Mouse (Mus musculus): ENCODE results near the gene Cachd1. TPM values are rescaled to one million over a fixed set of nuclear protein-coding genes. Genes with fewer than 3 reads are reported as not detected.

Cachd1 gene
- total RNA-seq, 4 experiments from 2014 or later, result 3.0 to 10.7 (median 5.8) TPM

DNA sequence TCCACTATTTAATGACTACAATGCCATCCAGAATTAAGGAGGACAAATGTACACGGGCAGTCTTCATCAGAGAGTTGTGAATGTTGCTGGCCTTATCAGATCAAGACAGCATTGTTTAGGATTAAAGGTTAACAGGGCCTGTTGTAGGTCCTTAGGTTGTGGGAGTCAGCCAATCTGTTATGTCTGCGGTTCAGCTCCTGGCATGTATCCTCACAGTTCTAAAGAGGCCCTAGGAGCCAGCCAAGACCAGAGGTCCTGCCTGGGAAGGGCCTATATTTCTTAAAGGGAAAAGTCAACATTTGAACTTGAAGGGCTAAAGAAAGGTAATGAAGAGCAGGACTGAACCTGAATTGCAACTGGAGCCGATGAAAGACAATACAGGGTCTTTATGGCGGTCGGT, 13.7 kb downstream of the Cachd1 start:
- no peak for DNase-seq (ENCODE audit: low spot score in 2 of 2)

DNA sequence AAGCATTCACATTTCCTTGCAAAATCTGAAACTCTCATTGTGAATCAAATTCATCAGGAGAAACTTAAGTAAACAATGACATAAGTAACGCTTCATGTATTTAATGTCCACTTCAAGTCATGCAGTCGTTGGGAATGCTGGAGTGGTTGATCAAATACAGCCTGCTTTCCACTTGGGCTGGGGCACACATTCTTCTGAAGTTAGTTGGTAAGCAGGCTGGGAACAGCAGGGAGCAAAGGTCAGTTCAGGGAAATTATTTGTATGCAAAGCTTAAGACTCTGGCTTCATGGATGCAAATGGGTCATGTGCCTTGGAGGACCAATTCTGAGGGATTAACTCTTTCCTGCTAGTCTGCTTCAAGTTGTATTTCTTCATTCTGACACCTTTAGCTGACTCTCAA, 16.7 kb downstream of the Cachd1 start:
- no peak for DNase-seq (ENCODE audit: low spot score in 2 of 2)

DNA sequence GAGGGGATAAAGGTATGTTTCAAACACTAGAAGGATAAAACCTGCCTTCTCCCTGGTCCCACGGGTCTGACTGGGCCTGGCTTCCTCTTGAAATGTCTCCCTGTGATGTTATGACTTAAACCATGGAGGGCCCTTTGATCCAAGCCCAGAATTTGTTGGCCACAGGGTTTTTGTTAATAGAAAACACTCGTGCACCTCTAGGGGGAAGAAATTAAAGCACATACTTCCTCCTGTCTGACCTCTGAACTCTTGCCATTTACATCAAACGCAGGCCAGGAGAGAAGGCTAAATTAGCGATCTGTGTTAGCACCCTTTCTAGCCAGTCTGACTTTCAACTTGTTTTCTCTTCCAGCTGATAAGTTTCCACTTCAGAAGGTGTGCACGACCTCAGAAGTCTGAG, 19.0 kb downstream of the Cachd1 start:
- DNase-seq (ENCODE audit: low spot score in 2 of 2), result no peak

- DNase-seq (ENCODE audit: low spot score in 2 of 2), result no peak
Observed at GRCm38 (mm10) chr4:100800730-100801442, 24.4 kb downstream of the Cachd1 start.

GRCm38 (mm10) chr4:100801443-100801786, 24.9 kb downstream of the Cachd1 start:
- DNase-seq (ENCODE audit: low spot score in 2 of 2), result no peak

- DNase-seq (ENCODE audit: low spot score in 2 of 2), result no peak
Observed at GRCm38 (mm10) chr4:100811057-100811695, 34.7 kb downstream of the Cachd1 start.

DNA sequence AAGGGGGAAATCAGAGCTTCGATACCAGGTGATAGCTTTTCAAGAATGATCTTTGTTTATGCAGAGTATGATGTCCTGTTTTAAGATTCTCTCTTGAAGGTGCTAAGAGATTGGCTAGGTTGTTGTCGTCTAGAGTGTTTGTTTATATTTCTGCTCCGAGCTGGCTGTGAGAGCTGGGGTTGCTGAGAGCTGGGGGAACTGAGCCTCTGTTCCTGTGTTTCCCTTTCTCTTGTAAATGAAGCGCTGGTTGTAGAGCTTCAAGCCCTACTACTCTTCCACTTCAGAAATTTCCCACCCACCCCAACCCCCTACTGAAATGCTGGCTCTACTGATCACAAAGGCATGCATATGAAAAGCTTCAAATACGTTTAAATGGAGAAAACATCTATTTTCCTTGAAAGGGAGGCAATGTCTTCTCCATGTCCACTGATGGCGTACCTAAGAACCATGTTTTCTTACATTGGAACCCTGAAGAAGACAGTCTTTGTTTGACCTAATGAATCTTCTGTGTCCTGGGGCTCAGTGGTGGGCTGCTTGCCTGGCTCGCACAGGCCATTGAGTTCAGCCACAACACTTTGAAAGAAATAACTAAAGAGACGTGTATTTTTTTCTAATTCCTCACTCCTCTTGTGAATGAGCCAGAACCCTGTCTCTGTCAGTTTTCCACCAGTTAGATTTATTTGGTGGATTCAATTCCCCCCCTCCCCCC, 35.5 kb downstream of the Cachd1 start:
- DNase-seq (ENCODE audit: low spot score in 2 of 2), result no peak

GRCm38 (mm10) chr4:100813767-100814461, 37.4 kb downstream of the Cachd1 start:
- no peak for DNase-seq (ENCODE audit: low spot score in 2 of 2)

DNA sequence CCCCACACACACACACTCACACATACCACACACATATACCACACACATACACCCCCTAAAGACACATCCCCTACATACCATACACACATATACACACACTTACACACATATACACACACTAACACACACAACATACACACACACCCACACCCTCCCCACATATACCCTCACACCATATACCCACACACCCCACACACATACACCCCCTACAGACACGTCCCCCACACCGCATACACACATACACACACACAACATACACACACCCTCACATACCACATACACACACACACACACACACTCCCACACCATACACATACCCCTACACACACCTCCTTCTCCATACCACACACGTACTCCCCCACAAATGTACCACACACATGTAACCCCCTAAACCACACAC, 42.8 kb downstream of the Cachd1 start:
- no peak for DNase-seq (ENCODE audit: low spot score in 2 of 2)

- no peak for DNase-seq (ENCODE audit: low spot score in 2 of 2)
Observed at GRCm38 (mm10) chr4:100822526-100822925, 46.1 kb downstream of the Cachd1 start.

DNA sequence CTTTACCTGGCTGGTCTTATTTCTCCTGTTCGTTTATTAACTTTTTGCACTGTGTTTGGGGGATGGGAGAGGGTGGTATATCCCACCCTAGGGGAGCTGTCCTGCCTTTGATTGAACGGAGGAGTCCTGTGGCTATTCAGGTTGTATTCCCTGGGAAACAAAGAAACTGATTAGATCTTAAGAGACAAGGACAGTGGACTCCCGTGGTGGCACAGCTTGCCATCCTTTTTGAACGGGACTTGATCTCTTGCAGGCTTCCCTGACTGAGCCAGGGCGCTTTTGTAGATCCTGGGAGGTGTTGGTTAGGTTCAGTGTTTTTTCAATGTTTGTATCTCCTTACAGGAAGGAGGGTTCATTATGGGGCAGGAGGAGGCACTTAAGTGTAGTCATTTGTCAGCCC, 50.9 kb downstream of the Cachd1 start:
- no peak for DNase-seq (ENCODE audit: low spot score in 2 of 2)

DNA sequence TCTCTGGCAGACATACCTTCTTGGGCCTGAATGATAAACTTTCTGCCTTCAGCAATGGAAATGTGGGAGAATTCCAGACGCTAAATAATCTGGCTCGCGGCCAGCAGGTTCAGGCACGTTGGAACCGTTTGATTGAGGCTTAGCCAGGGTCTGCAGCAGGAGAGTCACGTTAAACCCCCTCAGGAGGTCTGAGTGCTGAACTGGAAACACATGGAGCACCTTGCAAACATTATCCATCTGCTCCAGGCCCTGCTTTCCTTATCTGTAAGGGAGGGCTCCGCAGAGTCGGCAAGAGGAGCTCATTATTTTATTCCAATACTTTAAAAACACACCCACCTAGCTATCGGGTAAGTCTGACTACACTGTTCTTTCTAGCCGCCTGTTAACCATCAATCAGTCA, 52.3 kb downstream of the Cachd1 start:
- DNase-seq (ENCODE audit: low spot score in 2 of 2), result no peak

- DNase-seq (ENCODE audit: low spot score in 2 of 2), result no peak
Observed at GRCm38 (mm10) chr4:100837205-100837604, 60.7 kb downstream of the Cachd1 start.

DNA sequence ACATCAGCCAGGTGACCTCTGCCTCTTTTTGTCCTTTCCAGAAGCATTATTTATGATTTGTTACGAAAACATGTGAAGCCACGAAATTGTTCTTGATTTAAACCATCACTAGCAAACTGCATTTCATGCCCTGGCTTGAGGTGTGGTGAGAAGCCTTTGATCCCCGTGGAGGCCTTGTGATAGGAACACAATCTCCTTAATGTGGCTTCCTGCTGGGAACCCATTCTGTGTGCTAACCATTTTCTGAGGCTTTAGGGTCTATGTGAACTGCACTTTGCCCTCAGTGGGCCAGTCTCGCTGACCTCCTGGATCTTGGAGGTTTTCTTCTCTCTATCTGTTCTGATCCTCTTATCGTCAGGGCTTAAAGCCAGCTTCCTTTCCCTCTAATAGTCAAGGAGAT, 66.2 kb downstream of the Cachd1 start:
- DNase-seq (ENCODE audit: low spot score in 2 of 2), result no peak

- no peak for DNase-seq (ENCODE audit: low spot score in 2 of 2)
Observed at GRCm38 (mm10) chr4:100843119-100843518, 66.6 kb downstream of the Cachd1 start.

- no peak for DNase-seq (ENCODE audit: low spot score in 2 of 2)
Observed at GRCm38 (mm10) chr4:100850846-100851495, 74.5 kb downstream of the Cachd1 start.

GRCm38 (mm10) chr4:100852448-100852847, 76.0 kb downstream of the Cachd1 start:
- DNase-seq (ENCODE audit: low spot score in 2 of 2), result no peak

DNA sequence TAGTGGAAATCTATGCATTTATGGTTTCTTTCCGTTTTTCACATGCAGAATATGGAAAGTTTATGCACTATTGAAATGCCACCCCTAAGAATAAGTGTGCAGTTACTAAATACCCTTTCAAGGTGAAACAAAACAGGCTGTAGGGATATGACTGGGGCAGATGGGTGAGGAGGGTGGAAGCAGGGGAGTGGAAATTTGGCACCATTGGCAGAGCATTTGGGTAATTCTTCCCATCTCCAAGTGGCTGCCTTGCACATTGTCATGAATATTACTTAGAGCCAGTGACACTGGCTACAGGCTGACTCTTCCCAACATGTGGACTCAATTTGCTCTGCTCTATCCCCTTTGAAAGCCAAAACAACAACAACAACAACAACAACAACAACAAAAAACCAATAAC, 77.0 kb downstream of the Cachd1 start:
- DNase-seq (ENCODE audit: low spot score in 2 of 2), result no peak

DNA sequence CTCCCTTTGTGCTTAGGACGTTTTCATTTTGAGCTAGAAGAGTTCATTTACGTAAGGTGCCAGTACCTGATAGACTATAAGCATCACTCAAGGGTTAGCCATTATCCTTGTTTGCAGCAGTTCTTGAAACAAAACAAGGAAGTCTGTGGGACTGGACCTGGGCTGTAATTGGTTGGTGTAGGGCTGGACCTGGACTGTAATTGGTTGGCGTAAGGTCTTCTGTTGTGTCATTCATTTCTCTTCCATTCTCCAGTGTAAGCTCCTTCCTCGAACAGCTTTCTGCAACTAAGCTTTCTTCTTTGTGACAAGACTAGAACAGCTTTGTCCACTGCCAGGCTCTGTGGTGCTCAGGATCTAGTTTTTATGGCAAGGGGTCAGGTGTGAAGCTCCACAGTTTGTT, 78.9 kb downstream of the Cachd1 start:
- DNase-seq (ENCODE audit: low spot score in 2 of 2), result no peak

GRCm38 (mm10) chr4:100857411-100857869, 81.0 kb downstream of the Cachd1 start:
- DNase-seq (ENCODE audit: low spot score in 2 of 2), result no peak

DNA sequence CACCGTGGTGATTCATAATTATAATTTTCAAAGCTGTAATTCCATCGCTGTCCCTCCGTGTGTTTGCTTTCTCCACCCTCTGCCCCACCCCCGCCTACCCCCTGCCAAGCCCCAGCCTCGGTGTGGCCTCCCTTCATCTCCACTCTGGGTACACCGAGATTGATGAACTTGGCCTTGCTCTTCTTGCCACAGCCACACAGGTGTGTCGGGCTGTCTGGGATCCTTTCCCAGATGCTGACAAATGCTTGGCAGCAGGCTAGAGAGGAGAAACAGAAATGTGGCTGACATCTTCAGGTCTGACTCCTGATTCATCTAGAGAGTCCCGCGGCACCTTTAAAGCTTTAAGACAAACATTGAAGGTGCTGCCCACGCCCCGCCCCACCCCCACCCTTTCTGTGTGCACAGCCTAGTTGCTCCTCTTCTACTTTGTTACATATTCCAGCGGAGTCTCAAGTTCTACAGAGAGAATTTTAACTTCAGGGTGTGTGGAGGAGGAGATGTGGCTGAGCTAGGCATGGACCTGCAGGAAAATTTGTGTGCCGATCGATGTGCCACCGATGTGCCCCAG, 87.5 kb downstream of the Cachd1 start:
- no peak for DNase-seq (ENCODE audit: low spot score in 2 of 2)

Measured in gastrocnemius, adult 8-10 months (tissue).